Mouse (Mus musculus) CH12.LX (cell line): ENCODE results near the gene Foxp1. TPM values are rescaled to one million over a fixed set of nuclear protein-coding genes. Genes with fewer than 3 reads are reported as not detected.
A peak's percentile ranks its signal among the peaks of the same experiment; 100 is the strongest.

Experiments
- DNase-seq: peaks from one replicate; pipeline ENCODE4 v3.0.0-alpha.2; 2013; ENCODE audit errors: extremely low read depth
- H3K27ac ChIP-seq: 2 replicates; pipeline ENCODE4 v1.5.1; 2012; ENCODE audit warnings: low read depth, mild to moderate bottlenecking, control low read depth, moderate library complexity; ENCODE audit not compliant: insufficient read depth
- H3K27me3 ChIP-seq: replicated peaks from 2 replicates; pipeline ENCODE3; 2012; ENCODE audit warnings: inconsistent platforms
- H3K36me3 ChIP-seq, 2 experiments: replicated peaks in 1 of 2; 2 replicates each; pipeline versions ENCODE3 to v1.6.1; 2012; ENCODE audit warnings: inconsistent platforms in 1 of 2, low read length in 1 of 2, mild to moderate bottlenecking in 1 of 2, mixed read lengths in 1 of 2, moderate library complexity in 1 of 2; ENCODE audit not compliant: control insufficient read depth in 1 of 2, insufficient read depth in 1 of 2
- H3K4me1 ChIP-seq, 2 experiments: 2 replicates each; pipeline ENCODE4 v1.6.1; 2012; ENCODE audit warnings: inconsistent platforms in 1 of 2, moderate library complexity in 1 of 2; ENCODE audit not compliant: insufficient read depth in 2 of 2, control insufficient read depth in 1 of 2
- H3K4me2 ChIP-seq: 2 replicates; pipeline ENCODE4 v1.6.1; 2012; ENCODE audit warnings: low read depth, mild to moderate bottlenecking, control low read depth; ENCODE audit not compliant: poor library complexity, insufficient read depth, severe bottlenecking
- H3K4me3 ChIP-seq, 3 experiments: fragments of 150-350 bp in 1 of 3; sonication (generic) in 1 of 3; replicated peaks in 1 of 3; 2 replicates each; pipeline versions ENCODE3 to v1.5.1; 2011 to 2012; ENCODE audit warnings: low read depth in 2 of 3, low read length in 2 of 3, mild to moderate bottlenecking in 2 of 3, moderate library complexity in 2 of 3, control low read depth in 1 of 3, improper control_type of control experiment in 1 of 3, inconsistent platforms in 1 of 3, mixed read lengths in 1 of 3; ENCODE audit not compliant: poor library complexity in 1 of 3
- H3K79me2 ChIP-seq: replicated peaks from 2 replicates; pipeline ENCODE4 v1.6.1; 2012; ENCODE audit warnings: mild to moderate bottlenecking, moderate library complexity; ENCODE audit not compliant: control insufficient read depth, poor library complexity, insufficient read depth, severe bottlenecking; ENCODE audit errors: extremely low read depth
- H3K9ac ChIP-seq: 2 replicates; pipeline ENCODE4 v1.6.1; 2012; ENCODE audit warnings: low read depth, mild to moderate bottlenecking, control low read depth, moderate library complexity; ENCODE audit not compliant: insufficient read depth
- H3K9me3 ChIP-seq: replicated peaks from 2 replicates; pipeline ENCODE3; 2012; ENCODE audit warnings: low read length, inconsistent platforms, mixed read lengths
- BHLHE40 ChIP-seq: IDR thresholded peaks from 2 replicates; pipeline ENCODE4 v1.6.1; 2011; ENCODE audit warnings: mild to moderate bottlenecking, low read depth, low read length, improper control_type of control experiment
- CHD1 ChIP-seq: IDR thresholded peaks from 2 replicates; pipeline ENCODE4 v1.6.1; 2012; ENCODE audit warnings: low read depth, low read length, improper control_type of control experiment, inconsistent platforms
- CHD2 ChIP-seq: IDR thresholded peaks from 2 replicates; pipeline ENCODE4 v1.6.1; 2011; ENCODE audit warnings: low read length, improper control_type of control experiment
- CTCF ChIP-seq, 2 experiments: IDR thresholded peaks in 1 of 2; conservative IDR thresholded peaks in 1 of 2; 2 replicates each; pipeline ENCODE4 v1.5.1; 2011 to 2012; ENCODE audit warnings: low read depth in 2 of 2, low read length in 2 of 2, improper control_type of control experiment in 1 of 2, inconsistent platforms in 1 of 2, mild to moderate bottlenecking in 1 of 2, moderate library complexity in 1 of 2
- E2F4 ChIP-seq: IDR thresholded peaks from 2 replicates; pipeline ENCODE4 v1.6.1; 2011; ENCODE audit warnings: low read depth, low read length, improper control_type of control experiment; ENCODE audit not compliant: insufficient replicate concordance
- ETS1 ChIP-seq: conservative IDR thresholded peaks from 2 replicates; pipeline ENCODE4 v1.6.1; 2012; ENCODE audit warnings: low read depth, mild to moderate bottlenecking, inconsistent platforms, low read length, improper control_type of control experiment, moderate library complexity
- GABPA ChIP-seq: IDR thresholded peaks from 2 replicates; pipeline ENCODE4 v1.6.1; 2012; ENCODE audit warnings: low read depth, low read length, improper control_type of control experiment, inconsistent platforms; ENCODE audit not compliant: insufficient replicate concordance
- IRF4 ChIP-seq: IDR thresholded peaks from 2 replicates; pipeline ENCODE4 v1.6.1; 2014; ENCODE audit warnings: low read depth, mild to moderate bottlenecking, inconsistent platforms, low read length, improper control_type of control experiment
- JUN ChIP-seq: IDR thresholded peaks from 2 replicates; pipeline ENCODE4 v1.6.1; 2011; ENCODE audit warnings: low read depth, mild to moderate bottlenecking, low read length, improper control_type of control experiment, moderate library complexity; ENCODE audit not compliant: insufficient read depth
- KAT2A ChIP-seq: IDR thresholded peaks from 2 replicates; pipeline ENCODE4 v1.6.1; 2012; ENCODE audit warnings: low read length, improper control_type of control experiment, inconsistent platforms; ENCODE audit not compliant: insufficient replicate concordance
- MAZ ChIP-seq: IDR thresholded peaks from 2 replicates; pipeline ENCODE4 v1.6.1; 2012; ENCODE audit warnings: low read depth, mild to moderate bottlenecking, inconsistent platforms, low read length, improper control_type of control experiment, moderate library complexity
- MEF2A ChIP-seq: IDR thresholded peaks from 2 replicates; pipeline ENCODE4 v1.6.1; 2014; ENCODE audit warnings: low read depth, mild to moderate bottlenecking, inconsistent platforms, low read length, improper control_type of control experiment, borderline replicate concordance
- MXI1 ChIP-seq: IDR thresholded peaks from 2 replicates; pipeline ENCODE4 v1.6.1; 2011; ENCODE audit warnings: mild to moderate bottlenecking, low read depth, low read length, improper control_type of control experiment
- MYC ChIP-seq: IDR thresholded peaks from 2 replicates; pipeline ENCODE4 v1.6.1; 2011; ENCODE audit warnings: low read depth, mild to moderate bottlenecking, improper control_type of control experiment, low read length
- NELFE ChIP-seq: IDR thresholded peaks from 2 replicates; pipeline ENCODE4 v1.6.1; 2011; ENCODE audit warnings: low read depth, low read length, improper control_type of control experiment
- NRF1 ChIP-seq: IDR thresholded peaks from 2 replicates; pipeline ENCODE4 v1.6.1; 2014; ENCODE audit warnings: low read depth, mild to moderate bottlenecking, inconsistent platforms, low read length, improper control_type of control experiment, moderate library complexity
- PAX5 ChIP-seq: IDR thresholded peaks from 2 replicates; pipeline ENCODE4 v1.6.1; 2012; ENCODE audit warnings: low read length, inconsistent platforms, mixed read lengths
- POLR2A ChIP-seq: IDR thresholded peaks from 2 replicates; pipeline ENCODE4 v1.6.1; 2011; ENCODE audit warnings: low read depth, mild to moderate bottlenecking, improper control_type of control experiment, low read length
- RAD21 ChIP-seq: IDR thresholded peaks from 2 replicates; pipeline ENCODE4 v1.6.1; 2011; ENCODE audit warnings: low read depth, mild to moderate bottlenecking, low read length, improper control_type of control experiment, moderate library complexity
- RCOR1 ChIP-seq: conservative IDR thresholded peaks from 2 replicates; pipeline ENCODE4 v1.6.1; 2012; ENCODE audit warnings: low read depth, mild to moderate bottlenecking, inconsistent platforms, low read length, improper control_type of control experiment
- SIN3A ChIP-seq: IDR thresholded peaks from 2 replicates; pipeline ENCODE4 v1.6.1; 2012; ENCODE audit warnings: low read length, improper control_type of control experiment, inconsistent platforms
- SMC3 ChIP-seq: IDR thresholded peaks from 2 replicates; pipeline ENCODE4 v1.6.1; 2011; ENCODE audit warnings: low read depth, low read length, improper control_type of control experiment
- USF2 ChIP-seq: conservative IDR thresholded peaks from 2 replicates; pipeline ENCODE4 v1.6.1; 2011; ENCODE audit warnings: low read depth, low read length, improper control_type of control experiment
- ZC3H11A ChIP-seq: IDR thresholded peaks from 2 replicates; pipeline ENCODE4 v1.6.1; 2012; ENCODE audit warnings: low read depth, mild to moderate bottlenecking, inconsistent platforms, low read length, improper control_type of control experiment
- ZNF384 ChIP-seq: IDR thresholded peaks from 2 replicates; pipeline ENCODE4 v1.6.1; 2012; ENCODE audit warnings: low read depth, low read length, improper control_type of control experiment, inconsistent platforms
- dilution Hi-C: fragments of 300-500 bp; cut with MboI; formaldehyde crosslinking; loops from 2 replicates; pipeline ENCODE4 v1.14.3; 2020; ENCODE audit warnings: low sequenced_read_pairs; ENCODE audit not compliant: extremely low pct_unique_long_range_greater_than_20kb, extremely low pct_ligation_motif_present
- in situ Hi-C: fragments of 300-500 bp; cut with MboI; formaldehyde crosslinking; loops from 3 replicates; pipeline ENCODE4 v1.14.3; 2019; ENCODE audit warnings: low sequenced_read_pairs, low pct_ligation_motif_present, low pct_unique_long_range_greater_than_20kb, mixed read lengths
- polyA plus RNA-seq: library from polyadenylated mRNA; unstranded; fragments of >175 nt; gene quantifications from 2 replicates; pipeline ENCODE4 v1.2.1, GENCODE M21; 2012; ENCODE audit warnings: low read depth; ENCODE audit not compliant: insufficient read length
- total RNA-seq, 2 experiments: library from RNA; depleted of rRNA; stranded (reverse); fragments of 300-350 nt in 1 of 2; fragments of >200 nt in 1 of 2; gene quantifications; 2 replicates each; pipeline ENCODE4 v1.2.3; 2012 to 2014

Gene Foxp1
- total and polyA plus RNA-seq, 3 experiments: 66.5 to 105 (median 87.4) TPM

DNA sequence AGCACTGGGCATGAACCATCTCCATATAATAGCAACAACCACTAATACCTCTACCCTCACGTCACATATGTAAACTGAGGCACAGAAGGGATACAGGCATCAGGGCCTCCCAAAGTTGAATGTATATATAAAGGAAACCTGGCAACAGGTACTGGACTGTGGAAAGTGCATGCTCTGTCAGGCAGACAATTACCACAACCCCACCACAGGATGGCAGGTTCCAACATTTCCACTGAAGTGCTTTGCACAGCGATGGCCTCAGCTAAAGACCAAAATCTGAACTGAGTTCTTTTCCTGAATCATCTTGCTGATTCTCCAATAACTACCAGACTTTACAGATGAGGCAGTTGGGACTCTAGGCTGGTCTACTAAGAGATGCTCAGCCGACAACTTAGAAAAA lies 217.3 kb downstream of the Foxp1 start:
- Histone ChIP-seq H3K4me3 (no peak overlapping the region), H3K27me3 (no peaks in the 10 kb centered on the region), H3K9ac (no peak overlapping the region), H3K27ac (no peak overlapping the region), H3K79me2 (no peaks in the 10 kb centered on the region), H3K4me2 (no peak overlapping the region), H3K36me3 (peaks cover 0 to 17% of the 10 kb centered on the region in 2 experiments), H3K4me1 (peaks cover 11 to 38% of the 10 kb centered on the region in 2 experiments), H3K9me3 (peaks cover 3% of the 10 kb centered on the region)
- in situ Hi-C loops: no loop called here
- TF ChIP-seq SMC3 (peak; percentile 30), BHLHE40 (no peak), ETS1 (no peak), CTCF (conservative IDR thresholded peaks at IDR 0.05 in 1 of 2, IDR thresholded peaks at IDR 0.05 in 1 of 2; ENCODE audit: low read depth in 2 of 2, low read length in 2 of 2) (peak in 1 of 2 experiments; percentile 15; a peak in 1 of 4 replicates), RCOR1 (no peak), MEF2A (no peak), SIN3A (no peak), KAT2A (no peak), IRF4 (no peak), GABPA (no peak), CHD1 (no peak), E2F4 (no peak), MXI1 (no peak), MYC (no peak), ZNF384 (no peak), NRF1 (no peak)
- dilution Hi-C loops: no loop called here
- DNase-seq: no peak

DNA sequence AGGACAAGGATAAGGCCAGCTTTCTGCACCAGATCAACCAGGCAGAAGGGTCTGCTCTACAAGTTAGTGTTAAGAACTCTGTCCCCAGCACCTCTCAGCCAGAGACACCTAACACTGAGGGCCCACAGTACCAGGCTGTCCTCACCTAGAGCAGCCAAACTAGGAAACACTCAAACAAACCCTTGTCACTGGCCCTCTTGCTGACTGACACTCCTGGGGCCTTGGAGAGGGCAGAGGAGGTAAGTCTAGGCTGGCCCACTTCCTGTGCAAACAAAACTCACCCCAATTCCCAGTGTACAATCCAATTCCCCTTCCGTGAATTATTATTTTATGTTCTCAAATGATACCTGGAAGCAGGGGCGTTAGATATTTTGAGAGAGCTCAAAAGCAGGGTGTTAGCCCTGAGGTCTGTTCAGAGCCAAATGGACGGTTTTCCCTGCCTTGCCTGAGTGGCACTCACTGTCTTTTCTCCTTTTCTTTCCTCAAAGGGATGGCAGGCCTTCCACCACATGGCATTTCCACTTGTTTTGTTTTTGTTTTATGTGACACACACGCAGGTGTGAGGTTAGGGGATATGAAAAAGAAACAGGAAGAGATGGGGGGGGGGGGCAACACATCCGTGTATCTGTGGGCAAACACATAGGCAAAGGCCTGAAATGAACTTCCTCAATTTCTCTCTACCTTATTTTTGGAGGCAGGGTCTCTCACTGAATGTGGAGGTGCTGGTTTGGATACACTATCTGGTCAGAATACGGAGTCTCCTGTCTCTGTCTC lies 219.7 kb downstream of the Foxp1 start:
- no peak for DNase-seq
- peaks cover 3% of the 10 kb centered on the region for H3K9me3 ChIP-seq
- H3K4me1 ChIP-seq: peaks cover 13 to 41% of the 10 kb centered on the region in 2 experiments
- no peaks in the 10 kb centered on the region for H3K27me3 ChIP-seq
- H3K9ac ChIP-seq: no peak overlapping the region
- TF ChIP-seq POLR2A (no peak), RCOR1 (no peak), USF2 (no peak), CTCF (conservative IDR thresholded peaks at IDR 0.05 in 1 of 2, IDR thresholded peaks at IDR 0.05 in 1 of 2; ENCODE audit: low read depth in 2 of 2, low read length in 2 of 2) (no peak), SMC3 (no peak), CHD2 (no peak), PAX5 (no peak), RAD21 (no peak), JUN (no peak), ZNF384 (no peak), ZC3H11A (no peak), NRF1 (no peak), GABPA (no peak), NELFE (no peak), MAZ (no peak), ETS1 (no peak), KAT2A (no peak), CHD1 (no peak)
- H3K4me3 ChIP-seq: no peak overlapping the region
- peaks cover 0 to 19% of the 10 kb centered on the region in 2 experiments for H3K36me3 ChIP-seq
- H3K79me2 ChIP-seq: no peaks in the 10 kb centered on the region
- no peak overlapping the region for H3K27ac ChIP-seq
- dilution Hi-C loops (no loop called here), in situ Hi-C loops (no loop called here)
- H3K4me2 ChIP-seq: no peak overlapping the region
